Mouse (Mus musculus) heart, adult 2 months (tissue): ENCODE results near the gene Igsf21. TPM values are rescaled to one million over a fixed set of nuclear protein-coding genes. Genes with fewer than 3 reads are reported as not detected.

ENCODE experiments used
- DNase-seq, 2 experiments: peaks; one replicate each; pipeline ENCODE4 v3.0.0; 2021
- H3K27ac ChIP-seq: fragments of 200-600 bp; 2 replicates; pipeline ENCODE4 v1.8.1; 2022
- H3K27me3 ChIP-seq: fragments of 200-500 bp; 2 replicates; pipeline ENCODE4 v1.6.1; 2012; ENCODE audit warnings: mild to moderate bottlenecking, low read length, inconsistent platforms, mixed read lengths; ENCODE audit not compliant: control insufficient read depth, insufficient read depth
- H3K36me3 ChIP-seq: fragments of 200-500 bp; 2 replicates; pipeline ENCODE4 v1.6.1; 2012; ENCODE audit warnings: low read length, inconsistent platforms; ENCODE audit not compliant: control insufficient read depth, insufficient read depth
- H3K4me1 ChIP-seq: fragments of 200-500 bp; 2 replicates; pipeline ENCODE4 v1.6.1; 2011; ENCODE audit warnings: low read length; ENCODE audit not compliant: control insufficient read depth, insufficient read depth
- H3K4me3 ChIP-seq: fragments of 200-600 bp; 2 replicates; pipeline ENCODE4 v1.8.1; 2022
- H3K79me2 ChIP-seq: fragments of 200-500 bp; replicated peaks from 2 replicates; pipeline ENCODE4 v1.6.1; 2012; ENCODE audit warnings: mild to moderate bottlenecking, inconsistent platforms, low read length, moderate library complexity, mixed read lengths; ENCODE audit not compliant: control insufficient read depth, insufficient read depth
- H3K9ac ChIP-seq: fragments of 200-500 bp; 2 replicates; pipeline ENCODE4 v1.6.1; 2012; ENCODE audit warnings: low read depth, mild to moderate bottlenecking, control low read depth, inconsistent platforms, low read length, mixed read lengths
- CTCF ChIP-seq: fragments of 200-600 bp; IDR thresholded peaks from 2 replicates; pipeline ENCODE4 v1.8.1; 2022; ENCODE audit warnings: antibody characterized with exemption, mild to moderate bottlenecking, moderate library complexity
- EP300 ChIP-seq: fragments of 200-500 bp; IDR thresholded peaks from 2 replicates; pipeline ENCODE4 v1.6.1; 2011; ENCODE audit warnings: low read depth, low read length, control low read depth; ENCODE audit not compliant: insufficient read depth
- POLR2A ChIP-seq: fragments of 200-500 bp; IDR thresholded peaks from 2 replicates; pipeline ENCODE4 v1.6.1; 2011; ENCODE audit warnings: mild to moderate bottlenecking, low read depth, low read length, control low read depth; ENCODE audit not compliant: insufficient read depth
- WGBS: fragments of 180-500 bp; shearing (Covaris S2); methylation state at CpG from one replicate; pipeline ENCODE4 v1.1.7; 2018; 5-methylcytosine and 5-hydroxymethylcytosine counted together
- intact Hi-C: fragments of 180-260 bp; cut with DNase I; formaldehyde crosslinking; loops from one replicate; pipeline ENCODE4 v1.15.1; 2025
- polyA plus RNA-seq: library from polyadenylated mRNA; depleted of rRNA; stranded (reverse); fragments of >200 nt; gene quantifications from 2 replicates; pipeline ENCODE4 v1.2.3, GENCODE M21; 2012
- total RNA-seq, 2 experiments: library from RNA; stranded (reverse); gene quantifications; 2 replicates each; pipeline ENCODE4 v1.2.3; 2021

The Igsf21 gene
- total and polyA plus RNA-seq, 3 experiments, result 0.14 to 0.76 (median 0.16) TPM

DNA sequence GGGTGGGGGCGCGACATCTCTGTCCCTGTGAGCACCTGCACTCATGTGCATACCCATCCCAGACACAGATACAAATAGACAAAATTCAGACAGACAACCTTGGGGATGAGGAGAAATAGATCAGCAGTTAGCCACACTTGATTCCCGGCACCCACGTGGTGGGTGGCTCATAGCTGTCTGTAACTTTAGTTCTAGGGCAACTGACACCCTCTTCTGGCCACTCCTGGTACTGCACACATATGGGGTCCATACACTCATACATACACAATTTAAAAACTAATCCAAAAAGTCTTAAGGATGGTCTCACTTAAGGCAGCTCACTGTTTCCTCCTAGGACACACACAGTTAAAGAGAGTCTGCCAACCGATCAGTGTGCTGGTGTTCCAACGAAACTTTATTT, 178.1 kb downstream of the Igsf21 start:
- H3K27me3 ChIP-seq, result no peaks in the 10 kb centered on the region
- no peaks in the 10 kb centered on the region for H3K4me1 ChIP-seq
- H3K4me3 ChIP-seq, result no peak overlapping the region
- H3K9ac ChIP-seq, result no peak overlapping the region
- H3K27ac ChIP-seq, result no peak overlapping the region
- no peak for TF ChIP-seq POLR2A
- TF ChIP-seq EP300, result no peak
- TF ChIP-seq CTCF, result peak; percentile 30
- WGBS, result 90% methylated on average over 6 of the region's 6 CpGs
- H3K79me2 ChIP-seq, result no peaks in the 10 kb centered on the region
- intact Hi-C loops, result no loop called here
- DNase-seq, result no peak
- no peaks in the 10 kb centered on the region for H3K36me3 ChIP-seq

DNA sequence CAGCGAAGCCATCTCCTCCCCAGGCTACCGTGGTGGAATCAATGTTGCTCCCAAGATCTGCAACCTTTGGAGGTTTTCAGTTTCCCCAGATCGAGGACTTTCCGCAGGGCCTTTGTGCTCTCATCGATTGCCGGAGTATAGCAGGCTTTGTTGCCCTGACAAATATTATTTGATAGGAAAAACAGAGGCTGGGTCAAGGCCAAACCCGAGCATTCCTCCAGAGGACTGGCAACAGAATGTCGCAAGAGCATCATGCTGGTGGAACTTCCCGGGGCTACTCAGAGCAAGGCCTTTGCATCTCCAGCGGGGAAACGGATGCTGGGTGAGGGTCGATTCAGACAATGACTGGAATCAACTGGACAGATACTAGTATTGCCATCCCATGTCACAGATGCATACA, 180.6 kb downstream of the Igsf21 start:
- DNase-seq, result no peak
- Histone ChIP-seq H3K27me3 (no peaks in the 10 kb centered on the region), H3K36me3 (no peaks in the 10 kb centered on the region), H3K9ac (no peak overlapping the region), H3K4me3 (no peak overlapping the region), H3K4me1 (no peaks in the 10 kb centered on the region), H3K27ac (no peak overlapping the region), H3K79me2 (no peaks in the 10 kb centered on the region)
- intact Hi-C loops, result no loop called here
- WGBS, result 80% methylated on average over 12 of the region's 12 CpGs
- no peak for TF ChIP-seq CTCF
- no peak for TF ChIP-seq POLR2A

DNA sequence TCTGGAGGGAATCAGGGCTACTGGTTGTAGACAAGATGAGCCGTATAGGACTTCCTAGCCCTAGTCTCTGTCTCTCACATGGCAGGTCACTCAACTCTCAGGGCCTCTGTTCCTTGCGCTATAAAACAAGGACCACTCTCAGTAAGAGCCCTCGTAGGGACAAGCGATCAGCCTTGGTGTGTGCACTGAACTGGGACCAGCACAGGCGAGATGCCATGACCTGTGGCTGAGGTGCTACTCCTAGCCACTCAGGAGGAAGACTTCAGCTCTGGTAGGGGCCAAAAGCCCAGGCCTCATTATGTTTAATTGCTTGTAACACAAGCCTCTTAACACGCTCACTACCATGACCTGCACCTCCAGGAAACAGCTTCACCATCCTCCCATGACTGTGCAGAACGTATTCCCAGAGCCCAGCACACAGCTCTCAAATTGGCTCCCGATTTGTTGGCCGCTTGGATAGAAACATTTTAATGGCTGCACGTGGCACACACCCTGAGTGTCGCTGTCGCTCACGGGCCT, 183.4 kb downstream of the Igsf21 start:
- no peak overlapping the region for H3K27ac ChIP-seq
- no peaks in the 10 kb centered on the region for H3K27me3 ChIP-seq
- no peak overlapping the region for H3K4me3 ChIP-seq
- H3K9ac ChIP-seq, result no peak overlapping the region
- H3K36me3 ChIP-seq, result no peaks in the 10 kb centered on the region
- WGBS, result 83% methylated on average over 13 of the region's 13 CpGs
- TF ChIP-seq POLR2A (no peak), CTCF (no peak), EP300 (no peak)
- DNase-seq, result no peak
- H3K4me1 ChIP-seq, result no peaks in the 10 kb centered on the region
- intact Hi-C loops, result no loop called here
- H3K79me2 ChIP-seq, result no peaks in the 10 kb centered on the region

DNA sequence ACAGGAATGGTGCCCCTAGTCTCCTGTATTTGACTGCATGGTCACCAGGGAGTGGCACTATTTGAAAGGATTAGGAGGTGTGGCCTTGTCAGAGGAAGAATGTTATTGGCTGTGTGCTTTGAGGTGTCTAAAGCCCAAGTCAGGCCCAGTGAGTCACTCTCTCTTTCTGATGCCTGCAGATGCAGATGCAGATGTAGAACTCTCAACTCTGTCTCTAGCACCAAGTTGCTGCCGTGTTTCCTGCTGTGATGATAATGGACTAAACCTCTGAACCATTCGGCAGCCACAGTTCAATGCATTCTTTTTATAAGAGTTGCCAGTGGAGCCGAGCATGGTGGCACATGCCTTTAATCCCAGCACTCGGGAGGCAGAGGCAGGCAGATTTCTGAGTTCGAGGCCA, 186.3 kb downstream of the Igsf21 start:
- Histone ChIP-seq H3K27ac (no peak overlapping the region), H3K79me2 (no peaks in the 10 kb centered on the region), H3K4me1 (no peaks in the 10 kb centered on the region), H3K4me3 (no peak overlapping the region), H3K27me3 (no peaks in the 10 kb centered on the region), H3K36me3 (no peaks in the 10 kb centered on the region), H3K9ac (no peak overlapping the region)
- WGBS, result 70% methylated on average over 5 of the region's 5 CpGs
- DNase-seq, result no peak
- TF ChIP-seq EP300 (no peak), CTCF (no peak), POLR2A (no peak)
- intact Hi-C loops, result no loop called here

DNA sequence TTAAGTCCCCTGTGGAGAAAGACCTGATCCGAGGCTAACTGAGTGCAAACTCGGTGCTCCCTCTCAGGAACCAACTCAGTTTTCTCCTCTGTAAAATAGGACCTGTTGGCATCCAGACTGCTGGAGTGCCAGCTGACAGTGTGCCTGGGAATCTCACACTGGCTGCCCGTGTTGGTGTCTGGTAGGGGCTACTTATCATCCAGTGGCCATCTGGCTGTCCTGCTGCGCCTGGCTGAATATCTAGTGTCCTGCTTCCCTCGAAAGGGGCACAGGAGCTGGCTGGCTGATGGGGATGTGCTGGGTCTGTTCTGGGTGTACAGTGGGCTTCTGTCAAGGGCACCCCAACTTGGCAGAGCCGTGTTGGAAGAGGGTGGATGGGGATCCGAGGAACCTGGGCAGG, 193.5 kb downstream of the Igsf21 start:
- Histone ChIP-seq H3K9ac (no peak overlapping the region), H3K79me2 (no peaks in the 10 kb centered on the region), H3K4me1 (no peaks in the 10 kb centered on the region), H3K27ac (no peak overlapping the region), H3K36me3 (no peaks in the 10 kb centered on the region), H3K4me3 (no peak overlapping the region), H3K27me3 (no peaks in the 10 kb centered on the region)
- intact Hi-C loops, result no loop called here
- WGBS, result 67% methylated on average over 7 of the region's 7 CpGs
- TF ChIP-seq CTCF, result no peak
- no peak for TF ChIP-seq POLR2A
- TF ChIP-seq EP300, result no peak
- no peak for DNase-seq

- Histone ChIP-seq H3K27ac (no peak overlapping the region), H3K4me3 (no peak overlapping the region), H3K79me2 (no peaks in the 10 kb centered on the region), H3K27me3 (no peaks in the 10 kb centered on the region), H3K36me3 (no peaks in the 10 kb centered on the region), H3K4me1 (no peaks in the 10 kb centered on the region), H3K9ac (no peak overlapping the region)
- no peak for DNase-seq
- 54% methylated on average over 11 of the region's 11 CpGs for WGBS
- intact Hi-C loops, result no loop called here
- TF ChIP-seq CTCF (peak; percentile 36), POLR2A (no peak)
These were observed 194.0 kb downstream of the Igsf21 start for GRCm38 (mm10) chr4:140052575-140052974.
